Mouse (Mus musculus): ENCODE measurements around the gene Cerk. TPM values are rescaled to one million over a fixed set of nuclear protein-coding genes. Genes with fewer than 3 reads are reported as not detected.
"Not testable (repeated sequence)": the region's sequence is repeated elsewhere in the genome, so short reads cannot be mapped to it uniquely, and the experiment has no call there.

Gene Cerk
- polyA plus RNA-seq, 1 experiment from 2014 or later, result 11.4 TPM

DNA sequence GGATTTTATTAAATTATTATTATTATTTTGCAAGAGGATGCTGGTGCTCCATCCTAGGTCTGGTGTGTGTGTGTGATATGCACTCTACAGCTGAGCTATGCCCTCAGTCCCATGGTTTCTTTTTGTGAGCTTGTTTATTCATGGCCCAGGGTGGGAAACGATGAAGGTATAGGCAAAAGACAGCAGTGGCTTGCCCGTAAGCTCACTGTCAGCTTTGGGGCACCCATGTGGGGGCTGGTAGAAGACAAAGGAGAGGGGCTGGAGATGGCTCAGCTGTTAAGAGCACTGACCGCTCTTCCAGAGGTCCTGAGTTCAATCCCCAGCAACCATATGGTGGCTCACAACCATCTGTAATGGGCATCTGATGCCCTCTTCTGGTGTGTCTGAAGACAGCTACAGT lies 4.6 kb downstream of the Cerk start:
- H3K4me2 ChIP-seq (ENCODE audit: low read depth, low read length); H3K36me3 ChIP-seq (ENCODE audit: control insufficient read depth, insufficient read depth, low read length); H3K4me3 ChIP-seq (replicated peaks; ENCODE audit: low read length); H3K27me3 ChIP-seq (ENCODE audit: control insufficient read depth, insufficient read depth, low read length); H3K9ac ChIP-seq (ENCODE audit: low read length); H3K9me3 ChIP-seq (replicated peaks; ENCODE audit: control insufficient read depth, low read length); ATAC-seq (ENCODE audit: insufficient read depth, low FRiP score); H3K27ac ChIP-seq (ENCODE audit: low read length): not testable (repeated sequence)
- H3K4me1 ChIP-seq (ENCODE audit: control insufficient read depth, insufficient read depth, low read length), result peaks cover 33% of the 10 kb centered on the region
- 95% methylated on average over 3 of the region's 3 CpGs for WGBS

DNA sequence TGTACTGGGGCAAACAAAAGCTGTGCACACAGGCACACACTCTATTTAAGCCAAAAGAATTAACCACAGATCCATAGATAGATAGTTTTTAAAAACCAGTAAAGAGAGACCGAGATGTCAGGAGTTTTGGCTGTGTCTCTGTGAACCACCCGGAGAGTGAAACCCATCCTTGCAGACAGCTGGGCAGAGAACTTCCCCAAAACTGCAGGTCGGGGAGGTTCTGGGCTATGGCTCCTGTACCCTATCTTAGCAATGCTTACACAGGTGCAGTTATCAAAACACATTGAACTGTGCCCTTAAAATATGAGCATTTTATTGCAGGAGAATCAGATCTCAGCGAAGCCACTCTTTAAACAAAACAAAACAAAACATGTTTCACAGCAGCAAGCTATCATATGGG lies 5.5 kb downstream of the Cerk start:
- 59% methylated on average over 4 of the region's 4 CpGs for whole genome bisulfite sequencing
- no peaks in the 10 kb centered on the region for H3K9me3 ChIP-seq (replicated peaks; ENCODE audit: control insufficient read depth, low read length)
- H3K9ac ChIP-seq (ENCODE audit: low read length), result no peak overlapping the region
- ATAC-seq (ENCODE audit: insufficient read depth, low FRiP score), result no peak
- no peak overlapping the region for H3K27ac ChIP-seq (ENCODE audit: low read length)
- no peak overlapping the region for H3K4me2 ChIP-seq (ENCODE audit: low read depth, low read length)
- peaks cover 28% of the 10 kb centered on the region for H3K4me1 ChIP-seq (ENCODE audit: control insufficient read depth, insufficient read depth, low read length)
- H3K27me3 ChIP-seq (ENCODE audit: control insufficient read depth, insufficient read depth, low read length), result no peaks in the 10 kb centered on the region
- H3K4me3 ChIP-seq (replicated peaks; ENCODE audit: low read length), result no peak overlapping the region
- H3K36me3 ChIP-seq (ENCODE audit: control insufficient read depth, insufficient read depth, low read length), result no peaks in the 10 kb centered on the region

DNA sequence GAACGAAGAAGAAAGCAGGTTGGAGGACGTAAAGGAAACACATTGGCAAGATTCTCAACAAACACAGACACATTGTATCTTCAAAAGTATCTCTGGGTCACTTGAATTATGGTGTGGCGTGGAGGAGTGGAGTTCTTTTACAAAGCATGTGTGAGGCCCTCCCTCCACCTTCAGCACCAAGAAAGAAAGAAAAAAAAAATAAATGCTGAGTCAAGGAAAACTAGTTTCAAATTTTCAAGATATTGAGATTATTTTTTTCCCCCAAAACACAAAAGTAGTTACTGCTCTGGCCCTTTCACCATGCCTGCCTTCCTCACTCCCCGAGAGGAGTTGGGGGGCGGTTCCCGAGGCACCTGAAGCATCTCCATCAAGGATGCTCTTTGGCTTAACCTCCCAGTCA lies 7.3 kb downstream of the Cerk start:
- H3K27ac ChIP-seq (ENCODE audit: low read length), result no peak overlapping the region
- WGBS, result 93% methylated on average over 6 of the region's 6 CpGs

DNA sequence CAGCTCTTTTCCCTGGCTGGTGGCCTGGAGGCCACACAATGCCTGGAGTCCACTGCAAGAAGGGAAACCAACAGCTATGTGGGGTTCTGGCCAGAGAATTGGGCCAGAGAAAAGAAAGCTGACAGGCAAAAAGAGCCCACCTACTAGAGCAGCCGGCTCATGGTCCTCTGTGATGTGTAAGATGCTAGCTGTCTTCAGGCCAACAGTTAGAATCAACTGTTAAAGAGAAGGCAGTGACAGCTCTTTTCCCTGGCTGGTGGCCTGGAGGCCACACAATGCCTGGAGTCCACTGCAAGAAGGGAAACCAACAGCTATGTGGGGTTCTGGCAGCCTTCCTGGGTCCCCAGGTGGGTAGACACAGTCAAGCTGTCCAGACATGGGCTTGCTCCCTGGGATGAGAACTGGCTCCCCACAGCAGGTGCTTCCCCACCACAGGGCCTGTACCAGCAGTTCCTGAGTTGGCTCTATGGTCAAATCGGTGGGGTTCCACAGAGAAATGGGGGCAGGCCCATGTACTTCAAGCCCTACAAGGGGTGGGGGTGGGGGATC lies 8.2 kb downstream of the Cerk start:
- WGBS, result 77% methylated on average over 2 of the region's 2 CpGs
- H3K27me3 ChIP-seq (ENCODE audit: control insufficient read depth, insufficient read depth, low read length); H3K36me3 ChIP-seq (ENCODE audit: control insufficient read depth, insufficient read depth, low read length); H3K4me3 ChIP-seq (replicated peaks; ENCODE audit: low read length); H3K9me3 ChIP-seq (replicated peaks; ENCODE audit: control insufficient read depth, low read length); H3K4me2 ChIP-seq (ENCODE audit: low read depth, low read length); ATAC-seq (ENCODE audit: insufficient read depth, low FRiP score); H3K27ac ChIP-seq (ENCODE audit: low read length); H3K9ac ChIP-seq (ENCODE audit: low read length): not testable (repeated sequence)
- peaks cover 20% of the 10 kb centered on the region for H3K4me1 ChIP-seq (ENCODE audit: control insufficient read depth, insufficient read depth, low read length)

More for the DNA sequence above, 7.3 kb downstream of the Cerk start:
- Histone ChIP-seq H3K36me3 (ENCODE audit: control insufficient read depth, insufficient read depth, low read length) (no peaks in the 10 kb centered on the region), H3K4me3 (replicated peaks; ENCODE audit: low read length) (no peak overlapping the region), H3K9me3 (replicated peaks; ENCODE audit: control insufficient read depth, low read length) (no peaks in the 10 kb centered on the region), H3K4me1 (ENCODE audit: control insufficient read depth, insufficient read depth, low read length) (peaks cover 19% of the 10 kb centered on the region), H3K27me3 (ENCODE audit: control insufficient read depth, insufficient read depth, low read length) (no peaks in the 10 kb centered on the region), H3K4me2 (ENCODE audit: low read depth, low read length) (no peak overlapping the region), H3K9ac (ENCODE audit: low read length) (no peak overlapping the region)
- no peak for ATAC-seq (ENCODE audit: insufficient read depth, low FRiP score)

DNA sequence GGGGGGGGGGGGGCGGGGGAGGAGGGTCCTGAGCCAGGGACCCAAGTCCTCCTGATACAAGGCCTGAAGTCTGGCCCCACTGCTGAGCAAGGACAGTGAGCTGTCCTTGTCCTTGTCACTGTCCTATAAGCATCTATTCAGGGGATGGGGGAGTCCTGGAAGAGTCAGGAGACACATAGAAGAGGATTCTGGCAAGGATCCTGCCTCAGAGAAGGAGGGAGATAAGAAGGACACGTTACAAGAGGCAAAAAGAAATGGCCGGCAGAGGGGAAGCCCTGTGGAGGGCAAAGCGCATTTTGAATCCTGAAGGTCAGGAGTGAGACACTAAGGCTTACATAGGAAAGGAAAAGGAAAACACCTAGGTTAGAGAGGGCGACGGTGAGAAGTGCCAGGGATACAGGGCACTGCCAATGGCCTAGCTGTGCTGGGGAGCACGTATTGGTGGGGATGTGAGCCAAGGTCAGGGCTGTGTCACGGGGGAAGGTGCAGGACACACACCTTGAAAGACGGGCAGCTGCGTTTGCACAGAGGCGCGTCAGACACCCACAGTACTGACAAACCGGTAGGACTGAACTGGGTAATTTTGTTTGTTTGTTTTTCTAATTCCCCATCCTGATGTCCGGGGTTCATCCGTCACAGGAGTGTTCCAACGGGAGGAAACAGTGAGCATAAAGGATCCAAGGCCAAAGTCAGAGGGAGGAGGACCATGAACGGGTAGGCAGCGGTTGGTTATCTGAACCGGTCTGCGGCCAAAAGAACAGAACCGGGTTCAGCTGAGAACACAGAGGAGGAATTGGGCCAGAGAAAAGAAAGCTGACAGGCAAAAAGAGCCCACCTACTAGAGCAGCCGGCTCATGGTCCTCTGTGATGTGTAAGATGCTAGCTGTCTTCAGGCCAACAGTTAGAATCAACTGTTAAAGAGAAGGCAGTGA lies 8.9 kb downstream of the Cerk start:
- no peak overlapping the region for H3K27ac ChIP-seq (ENCODE audit: low read length)
- no peak for ATAC-seq (ENCODE audit: insufficient read depth, low FRiP score)
- H3K4me1 ChIP-seq (ENCODE audit: control insufficient read depth, insufficient read depth, low read length), result peaks cover 15% of the 10 kb centered on the region
- no peak overlapping the region for H3K4me3 ChIP-seq (replicated peaks; ENCODE audit: low read length)
- no peaks in the 10 kb centered on the region for H3K9me3 ChIP-seq (replicated peaks; ENCODE audit: control insufficient read depth, low read length)
- no peaks in the 10 kb centered on the region for H3K27me3 ChIP-seq (ENCODE audit: control insufficient read depth, insufficient read depth, low read length)
- H3K36me3 ChIP-seq (ENCODE audit: control insufficient read depth, insufficient read depth, low read length), result no peaks in the 10 kb centered on the region
- 61% methylated on average over 21 of the region's 22 CpGs for WGBS
- no peak overlapping the region for H3K4me2 ChIP-seq (ENCODE audit: low read depth, low read length)
- H3K9ac ChIP-seq (ENCODE audit: low read length), result no peak overlapping the region

DNA sequence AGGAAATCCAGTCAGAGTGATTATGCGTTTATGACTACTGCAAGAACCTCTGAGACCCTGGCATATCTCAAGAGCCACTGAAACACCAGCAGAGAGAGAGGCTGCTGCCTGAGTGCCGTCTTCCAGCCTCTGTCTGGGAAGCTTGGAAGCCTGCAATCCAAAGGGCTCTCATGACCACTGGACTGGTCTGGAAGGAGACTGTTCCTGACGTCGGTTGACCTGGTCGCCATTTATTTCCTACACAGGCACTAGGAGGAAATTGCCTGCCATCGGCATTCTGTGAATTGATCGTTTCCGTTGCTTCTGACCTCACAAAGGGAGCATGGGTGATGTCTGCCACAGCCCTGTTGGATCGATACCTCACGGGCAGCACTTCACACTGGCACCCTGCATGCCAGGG lies 9.8 kb downstream of the Cerk start:
- WGBS, result 83% methylated on average over 10 of the region's 10 CpGs
- Histone ChIP-seq H3K4me3 (replicated peaks; ENCODE audit: low read length) (no peak overlapping the region), H3K36me3 (ENCODE audit: control insufficient read depth, insufficient read depth, low read length) (no peaks in the 10 kb centered on the region), H3K9me3 (replicated peaks; ENCODE audit: control insufficient read depth, low read length) (no peaks in the 10 kb centered on the region), H3K4me1 (ENCODE audit: control insufficient read depth, insufficient read depth, low read length) (peaks cover 11% of the 10 kb centered on the region), H3K9ac (ENCODE audit: low read length) (no peak overlapping the region), H3K27ac (ENCODE audit: low read length) (no peak overlapping the region), H3K4me2 (ENCODE audit: low read depth, low read length) (no peak overlapping the region), H3K27me3 (ENCODE audit: control insufficient read depth, insufficient read depth, low read length) (no peaks in the 10 kb centered on the region)
- ATAC-seq (ENCODE audit: insufficient read depth, low FRiP score), result no peak

DNA sequence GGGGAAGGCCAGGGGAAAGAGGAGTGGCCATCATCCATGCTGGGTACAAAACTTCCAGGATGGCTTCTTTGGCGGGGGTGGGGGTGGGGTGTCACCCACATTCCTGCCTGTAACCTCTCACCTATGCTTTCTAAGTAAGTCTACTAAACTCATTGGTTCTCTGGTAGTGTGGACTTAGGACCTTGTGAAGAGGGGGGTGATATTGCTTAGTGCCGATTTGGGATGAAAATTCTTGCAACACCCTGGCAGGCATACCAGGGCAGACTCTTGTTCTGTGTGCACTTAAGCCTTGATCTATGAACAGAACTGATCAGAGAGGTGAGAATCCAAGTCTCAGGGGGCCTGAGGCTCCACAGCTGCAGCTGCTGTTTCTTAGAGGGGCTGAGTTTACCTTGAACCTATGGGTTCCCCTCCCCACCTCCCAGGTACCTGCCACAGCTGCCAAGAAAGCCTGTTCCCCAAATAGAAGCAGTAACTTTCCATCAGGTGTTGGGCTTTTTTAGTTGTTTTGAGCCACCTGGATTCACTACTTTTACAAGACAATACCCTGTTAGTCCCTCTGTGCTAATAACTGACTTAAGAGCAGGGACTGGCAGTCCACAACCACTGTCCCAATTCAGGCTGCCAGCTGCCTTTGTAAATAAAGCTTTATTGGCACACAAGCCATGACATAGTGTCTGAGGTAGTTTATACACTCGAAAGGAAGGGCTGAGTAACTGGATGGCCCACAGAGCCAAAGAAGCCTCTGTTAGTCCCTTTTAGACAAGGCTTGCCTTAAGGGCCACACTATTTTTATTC lies 10.5 kb downstream of the Cerk start:
- Histone ChIP-seq H3K4me3 (replicated peaks; ENCODE audit: low read length) (no peak overlapping the region), H3K36me3 (ENCODE audit: control insufficient read depth, insufficient read depth, low read length) (no peaks in the 10 kb centered on the region), H3K9ac (ENCODE audit: low read length) (no peak overlapping the region), H3K27me3 (ENCODE audit: control insufficient read depth, insufficient read depth, low read length) (no peaks in the 10 kb centered on the region), H3K4me1 (ENCODE audit: control insufficient read depth, insufficient read depth, low read length) (peaks cover 11% of the 10 kb centered on the region), H3K27ac (ENCODE audit: low read length) (no peak overlapping the region), H3K9me3 (replicated peaks; ENCODE audit: control insufficient read depth, low read length) (no peaks in the 10 kb centered on the region), H3K4me2 (ENCODE audit: low read depth, low read length) (no peak overlapping the region)
- 74% methylated on average over 3 of the region's 3 CpGs for WGBS
- no peak for ATAC-seq (ENCODE audit: insufficient read depth, low FRiP score)

DNA sequence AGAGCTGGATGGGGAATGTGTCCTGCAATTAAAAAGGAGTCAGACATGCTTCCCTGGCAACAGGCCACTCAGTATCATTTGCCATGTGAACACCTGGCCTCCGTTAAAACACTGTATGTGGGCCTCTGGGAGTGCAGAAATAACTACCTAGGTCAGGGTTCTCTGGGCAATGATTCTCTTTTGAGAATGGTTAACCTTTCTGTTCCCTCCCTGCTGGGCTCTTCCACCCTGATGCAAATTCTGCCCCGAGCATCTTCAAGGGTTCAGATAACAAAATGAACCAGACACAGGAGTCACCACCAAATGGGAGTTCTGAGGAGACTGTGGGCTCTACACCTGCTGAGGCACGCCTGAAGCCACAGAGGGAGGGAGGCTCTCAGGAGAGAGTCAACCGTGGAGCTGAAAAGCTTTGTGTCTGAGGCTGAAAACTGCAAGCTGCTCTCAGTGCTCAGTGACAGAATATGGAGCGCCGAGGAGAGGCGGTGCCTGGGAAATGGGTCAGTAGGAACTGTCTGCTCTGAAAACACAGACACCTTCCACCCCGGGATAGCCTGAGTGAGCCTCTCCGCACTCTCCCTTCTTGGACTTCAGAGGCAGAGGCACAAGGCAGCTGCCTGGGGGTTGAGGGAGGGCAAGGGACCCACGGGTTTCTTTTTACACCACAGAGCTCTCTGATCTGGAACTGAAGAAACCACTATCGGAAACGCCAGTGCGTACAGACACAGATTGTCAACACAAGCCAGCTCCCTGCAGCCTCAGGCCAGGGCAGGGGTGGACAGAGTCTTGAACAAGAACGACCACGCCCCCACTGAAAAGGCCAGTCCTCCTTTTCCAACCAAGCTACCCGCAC lies 12.6 kb downstream of the Cerk start:
- 37% methylated on average over 16 of the region's 16 CpGs for WGBS
- H3K4me1 ChIP-seq (ENCODE audit: control insufficient read depth, insufficient read depth, low read length), result peaks cover 17% of the 10 kb centered on the region
- H3K27ac ChIP-seq (ENCODE audit: low read length), result no peak overlapping the region

More for the DNA sequence above, 12.6 kb downstream of the Cerk start:
- no peak overlapping the region for H3K4me2 ChIP-seq (ENCODE audit: low read depth, low read length)
- H3K9me3 ChIP-seq (replicated peaks; ENCODE audit: control insufficient read depth, low read length), result no peaks in the 10 kb centered on the region
- H3K9ac ChIP-seq (ENCODE audit: low read length), result 0 out of 2 replicates have a peak overlapping the region, but pooled peaks have one; percentile 19
- H3K27me3 ChIP-seq (ENCODE audit: control insufficient read depth, insufficient read depth, low read length), result no peaks in the 10 kb centered on the region
- no peak overlapping the region for H3K4me3 ChIP-seq (replicated peaks; ENCODE audit: low read length)
- no peak for ATAC-seq (ENCODE audit: insufficient read depth, low FRiP score)
- H3K36me3 ChIP-seq (ENCODE audit: control insufficient read depth, insufficient read depth, low read length), result no peaks in the 10 kb centered on the region
